Mouse (Mus musculus) hematopoietic stem cell, adult 5-6 weeks (primary cell): Measurements from ENCODE around the gene Zfp784. TPM values are rescaled to one million over a fixed set of nuclear protein-coding genes. Genes with fewer than 3 reads are reported as not detected.
A peak's percentile ranks its signal among the peaks of the same experiment; 100 is the strongest.

Experiments used
- ATAC-seq, 2 experiments: fragments of 125-278 bp in 1 of 2; replicated peaks in 1 of 2; 2 replicates each; pipeline ENCODE4 v1.8.0; 2016 to 2017; ENCODE audit warnings: inconsistent platforms in 2 of 2, mild to moderate bottlenecking in 2 of 2, moderate number of reproducible peaks in 2 of 2, low read depth in 1 of 2, moderate TSS enrichment in 1 of 2; ENCODE audit not compliant: low FRiP score in 2 of 2, poor library complexity in 2 of 2, severe bottlenecking in 2 of 2, insufficient read depth in 1 of 2, low TSS enrichment in 1 of 2
- total RNA-seq: library from RNA; stranded (forward); fragments of 172-1452, 232-1000 nt; gene quantifications from 2 replicates; pipeline ENCODE4 v1.2.3, GENCODE M21; 2017

Gene Zfp784
- total RNA-seq, result 3.9 and 5.9 TPM in 2 replicates

- ATAC-seq, result peak; percentile 91 to 97
Measured at GRCm38 (mm10) chr7:5038109-5038732, at the start of gene Zfp784. Zfp784 (minus strand) TSS chr7:5038446.

GRCm38 (mm10) chr7:5087886-5088285 is 49.6 kb upstream of the Zfp784 start:
- no peak for ATAC-seq

- ATAC-seq, result no peak
Measured at GRCm38 (mm10) chr7:5086921-5087440, 48.7 kb upstream of the Zfp784 start.

- no peak for ATAC-seq
Measured at GRCm38 (mm10) chr7:5085512-5085911, 47.3 kb upstream of the Zfp784 start.

GRCm38 (mm10) chr7:5083325-5084105 is 45.3 kb upstream of the Zfp784 start:
- ATAC-seq, result no peak

GRCm38 (mm10) chr7:5081939-5082338 is 43.7 kb upstream of the Zfp784 start:
- no peak for ATAC-seq

GRCm38 (mm10) chr7:5081241-5081640 is 43.0 kb upstream of the Zfp784 start:
- ATAC-seq, result no peak

- no peak for ATAC-seq
Measured at GRCm38 (mm10) chr7:5080815-5081214, 42.6 kb upstream of the Zfp784 start.

GRCm38 (mm10) chr7:5080010-5080751 is 41.9 kb upstream of the Zfp784 start, which contains the start of gene Epn1:
Epn1 (plus strand) TSS chr7:5080235.
- ATAC-seq, result peak; percentile 96 to 99

- ATAC-seq, result peak in 1 of 2 experiments; percentile 1; a peak in 1 of 4 replicates
Measured at GRCm38 (mm10) chr7:5079365-5080009, 41.2 kb upstream of the Zfp784 start.

- no peak for ATAC-seq
Measured at GRCm38 (mm10) chr7:5076931-5077330, 38.7 kb upstream of the Zfp784 start.

- no peak for ATAC-seq
Measured at GRCm38 (mm10) chr7:5074984-5075383, 36.7 kb upstream of the Zfp784 start.

GRCm38 (mm10) chr7:5073586-5073985 is 35.3 kb upstream of the Zfp784 start:
- no peak for ATAC-seq

- ATAC-seq, result no peak
Measured at GRCm38 (mm10) chr7:5064886-5065285, 26.6 kb upstream of the Zfp784 start.

- ATAC-seq, result no peak
Measured at GRCm38 (mm10) chr7:5062360-5063001, 24.2 kb upstream of the Zfp784 start.

GRCm38 (mm10) chr7:5061774-5062359 is 23.6 kb upstream of the Zfp784 start, which contains the start of gene U2af2:
U2af2 (plus strand) TSS chr7:5062143.
- ATAC-seq, result peak; percentile 12 to 33; a peak in 2 of 4 replicates
